Mouse (Mus musculus) retina, postnatal 7 days (tissue): ENCODE results near the gene Gatm.

Experiments used
- DNase-seq: peaks from one replicate; pipeline ENCODE4 v3.0.0-alpha.2; 2012; ENCODE audit warnings: low read depth, low spot score

Gatm gene

GRCm38 (mm10) chr2:122611654-122611973 is 511 bp upstream of the Gatm start:
- no peak for DNase-seq

GRCm38 (mm10) chr2:122608820-122609219 is 2.3 kb downstream of the Gatm start:
- no peak for DNase-seq

DNA sequence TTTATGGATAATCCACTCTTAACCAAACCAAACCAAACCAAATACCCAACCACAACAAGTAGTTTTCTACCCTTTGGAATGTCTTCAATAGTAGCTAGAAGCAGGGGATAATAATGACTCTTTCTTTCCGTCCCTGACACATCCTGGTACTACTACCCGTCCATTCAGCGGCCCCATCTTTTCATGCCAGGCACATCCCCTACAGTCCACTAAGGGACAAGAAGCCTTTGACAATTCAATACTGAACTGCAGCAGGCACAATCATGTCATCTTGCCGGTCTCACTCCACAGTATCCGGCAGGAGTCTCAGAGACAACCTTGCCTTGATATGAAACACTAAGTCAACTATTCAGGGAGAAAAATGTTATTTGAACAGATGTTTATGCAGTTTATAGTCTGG is 5.3 kb downstream of the Gatm start:
- no peak for DNase-seq

DNA sequence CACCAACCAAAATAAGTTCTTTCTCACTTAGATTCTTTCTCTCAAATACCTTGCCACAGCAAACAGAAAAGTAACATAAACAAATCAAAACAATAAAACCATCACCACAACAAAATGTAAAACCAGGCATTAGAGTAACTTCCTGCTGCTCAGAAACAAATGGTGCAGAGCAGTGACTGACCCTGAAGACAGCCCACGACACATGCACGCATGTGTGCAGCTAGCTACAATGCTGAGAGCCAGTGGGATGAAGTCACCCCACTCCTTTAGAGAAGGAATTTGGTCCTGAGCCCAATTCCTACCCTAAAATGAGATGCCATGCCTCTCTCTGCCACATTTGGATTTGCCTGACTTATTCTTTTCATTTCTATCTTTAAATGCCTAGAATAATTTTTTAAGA is 9.7 kb downstream of the Gatm start:
- no peak for DNase-seq

GRCm38 (mm10) chr2:122599736-122600135 is 11.4 kb downstream of the Gatm start:
- DNase-seq, result no peak

DNA sequence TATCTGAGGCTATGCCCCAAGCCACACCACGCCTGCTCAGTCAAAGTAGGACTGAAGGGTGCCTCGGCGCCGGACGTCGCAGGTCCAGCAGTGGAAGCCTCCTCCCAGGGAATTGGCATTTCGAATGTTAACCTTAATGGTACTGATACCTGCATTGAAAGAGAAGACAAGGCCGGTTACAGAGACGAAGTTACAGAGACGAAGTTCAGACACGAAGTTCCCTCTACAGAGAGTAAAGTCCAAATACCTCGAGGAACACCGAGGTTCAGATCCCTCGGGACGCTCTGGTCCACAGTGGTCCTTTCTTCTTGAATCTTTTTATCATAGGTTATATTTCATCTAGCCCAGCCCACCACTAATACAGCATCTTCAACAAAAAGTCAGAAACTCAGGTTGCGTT is 15.6 kb downstream of the Gatm start:
- no peak for DNase-seq

GRCm38 (mm10) chr2:122591213-122591612 is 19.9 kb downstream of the Gatm start:
- no peak for DNase-seq

DNA sequence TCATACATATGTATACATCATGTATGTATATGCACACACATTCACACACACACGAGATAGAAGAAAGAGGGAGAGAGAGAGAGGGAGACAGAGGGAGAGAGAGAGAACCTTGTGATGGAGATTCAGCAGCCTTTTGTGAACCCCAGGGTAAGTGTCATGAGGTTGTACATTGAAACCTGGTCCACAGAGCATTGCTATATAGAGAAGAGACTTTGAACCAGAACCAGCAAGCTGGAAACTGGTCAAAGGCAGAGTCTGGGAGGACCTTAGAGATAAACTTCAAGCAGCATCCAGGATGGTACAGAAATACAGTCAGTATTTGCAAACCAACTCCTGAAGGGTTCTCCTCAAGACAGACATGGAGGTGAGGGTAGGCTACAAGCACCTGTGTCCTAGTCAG is 20.8 kb downstream of the Gatm start:
- no peak for DNase-seq

DNA sequence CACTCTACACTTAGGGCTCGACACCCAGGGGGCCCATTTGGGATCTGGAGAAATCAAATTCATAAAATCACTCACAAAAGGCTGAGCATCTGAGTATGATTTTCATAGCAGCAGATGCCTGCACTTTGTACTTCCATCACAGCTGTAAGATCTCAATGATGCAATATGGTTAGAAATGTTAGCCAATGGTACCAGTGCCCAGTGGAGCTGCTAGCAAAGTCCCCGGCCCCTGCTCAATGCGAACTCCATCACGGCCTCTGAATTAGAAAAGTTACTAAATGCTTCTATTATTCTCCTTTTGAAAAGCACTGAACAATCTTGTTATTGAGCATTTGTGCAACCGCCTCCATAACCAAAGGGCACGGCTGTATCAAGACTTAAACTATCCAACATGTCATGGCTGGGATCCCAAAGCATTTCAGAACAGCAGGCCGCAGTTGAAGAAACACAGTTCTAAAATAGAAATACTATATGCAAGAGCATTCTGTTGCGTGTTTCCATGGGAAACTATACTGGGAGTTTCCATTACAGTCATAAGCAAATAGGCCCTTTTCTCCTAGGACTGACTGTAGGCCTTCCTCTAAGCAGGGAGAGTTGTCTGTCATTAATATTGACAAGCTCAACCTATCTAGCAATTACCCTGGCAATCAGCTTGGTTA is 23.1 kb downstream of the Gatm start:
- DNase-seq, result no peak

DNA sequence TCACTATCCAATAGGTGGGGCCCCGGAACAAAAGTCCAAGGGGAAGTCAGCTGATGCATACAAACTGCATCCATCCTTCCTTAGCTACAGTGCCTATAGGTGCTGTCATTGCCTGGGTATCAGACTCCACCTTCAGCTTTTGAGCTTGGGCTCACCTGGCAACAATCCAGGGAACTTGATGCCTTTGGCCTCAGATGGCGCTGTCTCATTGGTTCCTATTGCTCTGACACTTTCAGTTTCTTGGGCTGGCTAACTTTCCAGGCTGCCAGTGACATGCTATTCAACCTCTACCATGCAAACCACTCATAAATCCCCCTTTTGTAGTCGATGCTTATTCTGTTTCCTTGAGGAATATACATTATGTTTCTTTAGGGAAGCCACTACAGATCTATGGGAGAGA is 24.8 kb downstream of the Gatm start:
- DNase-seq, result no peak

DNA sequence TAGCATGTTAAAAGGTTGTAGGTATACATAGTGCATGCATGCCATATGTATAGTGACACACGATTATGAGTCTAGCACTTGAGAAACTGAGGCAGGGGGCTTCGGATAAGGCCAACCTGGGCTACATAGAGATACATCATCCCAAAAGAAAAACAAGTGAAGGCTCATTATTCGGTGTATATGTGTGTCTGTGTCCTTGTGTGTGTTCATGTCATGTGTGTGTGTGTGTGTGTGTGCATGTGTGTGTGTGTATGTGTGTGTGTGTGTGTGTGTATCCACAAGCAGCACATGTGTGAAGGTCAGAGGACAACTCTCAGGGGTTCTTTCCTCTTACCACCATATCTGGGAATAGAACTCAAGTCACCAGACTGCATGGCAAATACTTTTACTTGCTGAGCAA is 28.8 kb downstream of the Gatm start:
- DNase-seq, result no peak

DNA sequence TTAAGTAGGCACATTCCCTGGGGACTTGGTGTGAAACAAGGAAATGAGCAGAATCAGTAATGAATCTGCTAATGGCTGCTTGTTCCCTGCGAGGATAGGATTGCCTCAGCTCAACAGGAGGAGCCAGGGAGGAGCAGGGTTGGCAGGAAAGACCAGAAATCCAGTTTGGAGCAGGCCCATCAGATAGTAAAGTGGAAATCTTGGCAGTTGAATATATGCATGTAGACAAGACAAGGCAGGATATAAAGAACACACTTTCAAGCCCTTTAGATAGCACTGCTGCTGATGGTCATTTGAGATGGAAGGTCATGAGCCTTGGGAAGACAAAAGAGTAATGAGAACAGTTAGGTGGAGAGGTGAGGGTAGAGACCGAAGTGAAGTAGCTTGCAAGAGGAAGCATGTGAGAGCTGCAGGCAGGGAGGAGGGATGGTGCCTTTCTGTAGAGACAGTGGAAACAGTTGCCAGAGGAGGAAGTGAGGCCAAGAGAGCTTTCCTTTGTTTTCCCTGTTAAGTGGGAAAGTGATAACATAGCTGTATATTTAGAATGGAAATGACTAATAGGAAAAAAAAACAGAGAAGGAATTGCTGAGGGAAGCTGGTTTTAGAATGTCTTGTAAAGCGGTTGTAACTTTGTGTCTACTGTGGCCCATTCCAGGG is 29.6 kb downstream of the Gatm start:
- no peak for DNase-seq

GRCm38 (mm10) chr2:122580426-122580825 is 30.7 kb downstream of the Gatm start:
- DNase-seq, result no peak

GRCm38 (mm10) chr2:122577316-122577715 is 33.8 kb downstream of the Gatm start:
- no peak for DNase-seq

DNA sequence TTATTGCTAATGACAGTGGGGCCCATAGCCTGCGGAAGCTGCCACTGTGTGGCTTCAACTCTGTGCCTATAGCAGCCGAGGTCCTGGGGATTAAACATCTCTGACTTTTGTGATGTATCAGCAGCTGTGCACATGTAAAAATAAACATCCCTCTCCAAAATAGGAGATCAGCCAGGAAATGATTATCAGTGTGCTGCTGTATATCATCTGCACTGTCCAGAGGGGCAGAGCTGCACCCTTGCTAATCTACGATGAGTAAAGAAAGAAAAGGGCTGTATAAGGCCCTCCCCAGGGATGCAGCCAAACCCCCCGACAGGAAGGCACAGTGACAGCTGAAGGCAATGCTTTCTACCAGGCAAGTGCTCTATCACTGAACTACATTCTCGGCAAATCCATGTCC is 34.8 kb downstream of the Gatm start:
- no peak for DNase-seq

GRCm38 (mm10) chr2:122575470-122575869 is 35.6 kb downstream of the Gatm start:
- no peak for DNase-seq

- no peak for DNase-seq
Observed at GRCm38 (mm10) chr2:122572438-122572837, 38.7 kb downstream of the Gatm start.

GRCm38 (mm10) chr2:122571326-122571725 is 39.8 kb downstream of the Gatm start:
- DNase-seq, result no peak

GRCm38 (mm10) chr2:122570430-122570829 is 40.7 kb downstream of the Gatm start:
- no peak for DNase-seq

DNA sequence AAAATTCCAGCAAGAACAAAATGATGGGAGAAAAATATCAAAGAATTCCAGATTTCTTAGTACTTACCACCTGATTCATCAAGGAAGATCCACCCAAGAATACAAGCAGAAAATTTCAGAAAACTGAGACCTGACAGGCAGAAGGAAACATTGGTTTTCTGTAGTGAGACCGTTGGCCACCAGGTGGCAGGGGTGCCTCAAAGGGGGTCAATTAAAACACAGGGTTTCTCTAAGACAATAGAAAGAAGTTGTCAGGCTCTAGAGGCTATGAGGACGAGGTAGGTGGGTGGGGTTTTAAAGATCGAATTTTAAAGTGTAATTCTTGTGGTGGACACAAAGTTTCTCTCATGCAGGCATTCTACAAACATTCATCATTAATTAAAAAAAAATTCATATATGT is 41.7 kb downstream of the Gatm start:
- peak; percentile 33 for DNase-seq

- DNase-seq, result no peak
Observed at GRCm38 (mm10) chr2:122562251-122562650, 48.9 kb downstream of the Gatm start.

GRCm38 (mm10) chr2:122561221-122561620 is 49.9 kb downstream of the Gatm start:
- DNase-seq, result no peak

DNA sequence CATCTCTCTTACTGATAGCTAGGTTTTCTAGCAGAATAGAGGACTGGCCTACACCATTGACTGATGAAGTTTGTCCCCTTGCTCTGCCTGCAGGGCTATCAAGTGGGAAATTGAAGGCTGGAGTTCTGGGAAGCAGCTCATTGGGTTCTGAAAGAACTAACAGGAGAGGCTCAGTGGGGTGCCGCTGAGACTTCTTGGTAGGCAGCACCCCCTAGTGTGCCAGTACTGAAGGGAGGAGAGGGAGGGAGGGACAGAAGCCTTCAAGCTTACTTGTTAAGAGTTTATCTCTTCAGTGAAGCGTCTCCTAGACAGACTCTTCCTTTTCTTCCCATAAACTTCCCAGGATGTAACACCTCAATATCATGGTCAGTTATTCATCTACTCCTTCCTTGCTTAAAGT is 52.8 kb downstream of the Gatm start:
- peak; percentile 24 for DNase-seq
